Mouse (Mus musculus): ENCODE data around the gene Trpm3. TPM values are rescaled to one million over a fixed set of nuclear protein-coding genes. Genes with fewer than 3 reads are reported as not detected.
A peak's percentile ranks its signal among the peaks of the same experiment; 100 is the strongest.

The Trpm3 gene
- total RNA-seq, 2 experiments from 2014 or later = 0.07 TPM; not detected in 1

DNA sequence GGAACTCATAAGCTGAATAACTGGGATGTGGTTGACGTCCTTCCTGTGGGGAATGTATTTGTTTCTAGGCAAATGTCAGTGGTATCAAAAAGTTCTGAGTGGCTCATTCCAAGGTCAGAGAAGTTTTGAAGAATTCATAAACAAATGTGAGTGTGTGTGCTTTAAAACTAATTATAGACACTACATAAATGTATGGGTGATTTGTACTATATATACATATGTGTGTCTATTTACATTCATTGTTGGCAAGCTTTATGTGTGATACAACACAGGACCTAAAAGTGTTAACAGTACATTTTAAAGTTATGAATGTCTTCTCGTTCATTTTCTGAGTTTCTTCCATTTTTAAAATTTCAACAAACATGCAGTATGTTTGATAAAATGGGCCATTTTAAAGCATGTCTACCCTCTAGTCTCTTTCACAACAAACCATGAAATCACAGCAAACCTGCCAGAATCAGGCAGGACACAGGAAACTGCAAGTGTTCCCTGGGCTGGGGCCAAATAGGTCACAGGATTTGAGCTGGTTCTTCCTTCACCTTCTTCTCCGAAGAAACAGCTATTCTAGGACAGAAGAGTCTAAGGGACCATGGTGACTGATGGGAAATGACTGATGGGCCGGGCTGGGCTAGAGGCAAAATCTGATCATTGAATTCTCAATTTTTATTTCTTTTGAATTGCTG, 334.3 kb downstream of the Trpm3 start:
- no peak for ATAC-seq (replicated peaks; ENCODE audit: poor library complexity)

- ATAC-seq (replicated peaks; ENCODE audit: poor library complexity) = no peak
These were observed 339.6 kb downstream of the Trpm3 start for GRCm38 (mm10) chr19:22478295-22478989.

DNA sequence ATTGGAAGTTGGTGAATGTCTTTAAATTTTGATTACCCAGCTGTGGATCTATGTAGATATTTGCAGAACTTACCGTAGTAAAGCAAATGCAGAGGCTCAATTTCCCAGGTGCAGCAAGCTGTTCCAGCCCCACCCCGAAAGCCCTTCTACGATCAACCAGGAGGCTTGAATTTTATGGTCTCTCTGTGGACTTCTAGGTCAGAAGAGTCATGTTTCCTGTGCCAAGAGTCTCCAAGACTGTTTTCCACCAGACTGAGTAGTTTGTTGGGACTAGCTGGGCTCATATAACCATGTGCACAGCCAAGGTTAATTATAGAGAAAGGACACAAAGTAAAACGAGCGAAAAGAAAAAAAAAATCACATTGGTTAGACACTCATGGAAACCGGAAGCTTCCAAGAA, 364.6 kb downstream of the Trpm3 start:
- ATAC-seq (replicated peaks; ENCODE audit: poor library complexity) = no peak

GRCm38 (mm10) chr19:22518508-22518907, 379.7 kb downstream of the Trpm3 start:
- ATAC-seq (replicated peaks; ENCODE audit: poor library complexity) = no peak

- ATAC-seq (replicated peaks; ENCODE audit: poor library complexity) = no peak
These were observed 389.1 kb downstream of the Trpm3 start for GRCm38 (mm10) chr19:22527944-22528343.

DNA sequence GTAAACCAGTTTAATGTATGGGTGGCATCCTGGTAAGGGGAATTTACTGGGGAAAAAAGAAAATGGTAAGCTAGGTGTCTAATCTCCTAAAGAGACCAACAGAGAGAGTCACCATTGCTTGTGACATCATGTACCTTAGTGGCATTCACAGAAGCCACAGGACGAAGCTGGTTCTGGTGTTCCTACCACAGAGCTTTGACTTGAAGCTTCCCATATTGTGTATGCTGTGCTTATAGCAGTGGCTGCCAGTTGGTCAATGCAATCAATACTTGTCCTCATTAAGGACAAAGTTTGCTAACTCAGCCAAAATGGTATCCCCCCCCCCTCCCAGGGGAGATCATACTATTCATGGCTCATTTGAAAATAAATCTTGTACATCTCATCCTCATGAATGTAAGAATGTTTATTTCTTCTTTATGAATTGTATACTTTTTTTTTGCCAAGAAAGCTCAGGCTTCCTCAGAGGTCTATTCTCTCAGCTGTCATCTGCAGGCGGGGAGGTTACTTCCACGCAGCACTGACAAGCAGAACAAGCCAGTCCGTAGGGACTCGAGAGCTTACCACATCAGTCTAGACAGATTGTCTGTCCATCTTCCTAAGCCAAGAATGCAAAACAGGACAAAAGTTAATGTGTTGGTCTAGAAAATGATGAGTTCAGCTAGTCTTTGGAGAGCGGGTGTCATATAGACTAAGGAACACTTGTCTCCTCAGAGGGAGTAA, 404.3 kb downstream of the Trpm3 start:
- ATAC-seq (replicated peaks; ENCODE audit: poor library complexity) = no peak

DNA sequence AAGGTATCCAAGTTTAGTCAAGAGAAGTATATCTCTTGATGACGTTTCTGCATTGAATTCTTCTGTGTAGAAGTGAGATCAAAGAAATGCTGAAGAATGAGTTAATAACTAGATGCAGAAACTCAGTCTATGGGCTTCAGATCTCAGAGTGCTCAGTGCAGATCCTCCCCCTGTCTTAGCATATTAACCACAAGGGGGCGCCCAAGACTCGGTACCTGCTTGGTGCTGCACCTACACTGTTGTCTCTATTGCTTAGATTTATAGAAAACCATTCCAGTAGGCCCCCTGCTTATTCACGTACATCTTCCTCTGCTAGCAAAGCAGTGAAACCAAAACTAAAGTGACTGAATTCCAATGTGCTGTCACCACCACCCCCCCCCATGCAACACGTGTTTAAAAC, 413.3 kb downstream of the Trpm3 start:
- ATAC-seq (replicated peaks; ENCODE audit: poor library complexity) = peak; percentile 76

DNA sequence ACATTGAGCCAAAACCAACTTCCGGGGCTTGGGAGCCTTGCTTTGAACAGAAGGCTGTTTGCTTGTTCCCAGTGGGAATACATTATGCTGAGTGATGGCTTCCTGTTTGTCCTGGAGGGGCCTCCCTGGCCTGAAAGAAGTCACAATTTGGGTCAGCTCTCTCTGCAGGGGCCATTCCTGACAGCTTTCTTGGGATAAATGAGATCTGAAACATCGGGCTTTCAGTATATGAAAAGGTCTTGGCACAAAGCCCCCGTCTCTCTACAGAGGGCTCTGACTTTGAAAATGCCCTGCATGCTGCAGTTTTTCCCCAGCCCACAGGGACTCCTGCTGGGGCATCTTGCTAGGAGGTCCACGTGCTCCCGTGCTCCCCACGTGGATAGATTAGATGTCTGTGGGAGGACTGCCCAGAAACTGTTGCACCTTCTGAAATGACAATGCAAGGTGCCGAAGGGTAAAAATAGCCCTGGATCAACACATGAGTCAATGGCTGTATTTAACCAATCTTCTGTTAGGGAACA, 415.6 kb downstream of the Trpm3 start:
- ATAC-seq (replicated peaks; ENCODE audit: poor library complexity) = no peak

DNA sequence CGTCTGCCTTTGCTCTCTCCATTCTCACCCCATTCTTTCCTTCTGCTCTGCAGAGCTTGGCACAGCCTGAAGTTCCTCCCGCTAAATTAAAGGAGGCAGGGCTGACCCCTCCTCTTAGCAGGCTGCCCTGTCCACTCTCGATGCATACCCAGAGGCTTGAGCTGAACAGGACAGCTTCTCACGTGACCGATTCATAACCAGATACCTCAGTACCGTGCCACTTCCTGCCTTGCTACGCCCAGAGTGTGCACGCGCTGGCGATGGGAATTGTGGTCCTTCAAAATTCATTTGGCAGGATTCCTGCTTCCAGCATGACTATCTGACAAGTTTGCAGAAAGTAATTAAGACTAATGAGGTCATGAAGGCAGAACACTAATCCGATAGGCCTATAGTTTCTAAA, 433.6 kb downstream of the Trpm3 start:
- no peak for ATAC-seq (replicated peaks; ENCODE audit: poor library complexity)

DNA sequence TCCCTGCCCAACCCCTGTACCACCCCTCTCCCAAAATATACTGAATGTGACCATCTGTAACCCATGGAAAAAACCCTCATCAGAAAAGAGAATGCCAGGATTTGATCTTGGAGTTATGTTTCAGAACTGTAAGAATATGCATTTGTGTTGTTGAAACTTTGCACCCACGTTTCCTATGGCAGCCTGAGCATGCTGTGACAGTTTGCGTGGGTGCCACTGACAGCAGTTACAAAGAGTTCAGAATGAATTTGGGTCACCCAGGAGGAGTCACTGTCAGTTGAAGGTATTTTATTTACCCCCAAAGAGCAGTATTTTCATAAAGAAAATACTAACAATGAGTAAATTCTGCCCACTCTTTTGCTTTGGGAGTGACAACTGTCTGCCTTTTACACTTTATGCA, 434.0 kb downstream of the Trpm3 start:
- no peak for ATAC-seq (replicated peaks; ENCODE audit: poor library complexity)

DNA sequence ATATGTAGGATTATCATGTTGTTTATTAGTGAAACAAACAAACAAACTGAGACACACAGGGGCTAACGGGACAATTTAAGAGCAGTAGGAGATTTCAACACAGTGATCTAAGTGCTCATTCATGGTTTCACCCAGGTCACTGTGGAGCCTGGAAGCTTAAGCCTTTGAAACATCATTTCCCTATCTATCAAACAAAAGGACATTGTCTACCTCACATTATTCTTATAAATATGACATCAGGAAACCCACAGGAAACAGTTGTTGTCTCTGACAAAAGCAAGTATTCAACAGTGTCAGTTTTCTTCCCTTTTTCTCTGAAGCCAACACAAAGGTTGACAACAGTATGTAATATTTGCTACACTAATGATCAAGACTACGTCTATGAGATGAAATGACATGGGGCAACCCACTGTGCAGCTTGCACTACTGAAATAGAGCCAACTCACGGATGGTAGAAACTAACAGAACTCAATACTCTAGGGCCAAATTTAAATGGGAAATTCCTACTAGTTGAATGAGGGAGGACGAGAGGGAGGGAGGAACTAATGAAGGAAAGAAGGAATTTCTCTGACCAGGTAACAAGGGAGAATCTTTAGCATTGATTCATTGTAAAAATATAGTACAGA, 443.4 kb downstream of the Trpm3 start:
- peak; percentile 44 for ATAC-seq (replicated peaks; ENCODE audit: poor library complexity)

- peak; percentile 39; the same call in 1 of the 2 replicates for ATAC-seq (replicated peaks; ENCODE audit: poor library complexity)
These were observed 455.6 kb downstream of the Trpm3 start for GRCm38 (mm10) chr19:22594492-22594891.

DNA sequence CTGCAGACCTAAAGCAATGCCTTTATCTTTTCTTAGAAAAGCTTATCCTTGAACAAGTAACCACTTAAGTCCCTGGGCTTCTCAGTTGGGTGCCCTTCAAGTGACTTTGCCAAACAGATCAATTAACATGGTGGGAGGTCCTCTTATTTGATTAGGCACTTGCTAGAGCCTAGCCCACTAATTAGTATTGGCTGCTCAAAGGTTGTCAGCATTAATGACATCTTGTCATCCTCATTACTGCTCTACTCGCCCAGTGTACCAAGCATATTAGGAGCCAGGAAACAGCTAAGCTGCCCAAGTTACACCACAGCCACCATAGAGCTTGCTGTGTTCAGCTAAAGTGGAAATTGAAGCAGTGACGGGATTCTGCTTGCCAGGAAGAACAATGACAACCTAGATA, 456.4 kb downstream of the Trpm3 start:
- no peak for ATAC-seq (replicated peaks; ENCODE audit: poor library complexity)

DNA sequence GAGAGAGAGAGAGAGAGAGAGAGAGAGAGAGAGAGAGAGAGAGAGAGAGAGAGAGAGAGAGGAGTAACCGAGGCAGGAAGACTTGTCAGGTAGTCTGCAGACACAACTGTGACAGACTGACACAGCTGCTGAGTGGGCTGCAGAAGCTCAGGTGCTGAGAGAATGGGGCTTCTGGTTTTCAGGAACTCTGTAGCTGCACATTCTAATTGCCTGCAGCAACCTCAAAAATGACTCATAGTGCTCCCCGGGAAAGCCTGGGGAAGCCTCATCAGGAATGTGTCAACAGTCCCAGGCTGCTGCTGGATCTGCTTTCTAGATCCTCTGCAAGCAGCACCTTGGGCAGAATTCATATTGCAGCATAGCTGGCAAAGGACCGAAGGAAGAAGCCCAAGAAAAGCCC, 457.9 kb downstream of the Trpm3 start:
- ATAC-seq (replicated peaks; ENCODE audit: poor library complexity) = no peak

- peak; percentile 54 for ATAC-seq (replicated peaks; ENCODE audit: poor library complexity)
These were observed 465.5 kb downstream of the Trpm3 start for GRCm38 (mm10) chr19:22604322-22604721.

DNA sequence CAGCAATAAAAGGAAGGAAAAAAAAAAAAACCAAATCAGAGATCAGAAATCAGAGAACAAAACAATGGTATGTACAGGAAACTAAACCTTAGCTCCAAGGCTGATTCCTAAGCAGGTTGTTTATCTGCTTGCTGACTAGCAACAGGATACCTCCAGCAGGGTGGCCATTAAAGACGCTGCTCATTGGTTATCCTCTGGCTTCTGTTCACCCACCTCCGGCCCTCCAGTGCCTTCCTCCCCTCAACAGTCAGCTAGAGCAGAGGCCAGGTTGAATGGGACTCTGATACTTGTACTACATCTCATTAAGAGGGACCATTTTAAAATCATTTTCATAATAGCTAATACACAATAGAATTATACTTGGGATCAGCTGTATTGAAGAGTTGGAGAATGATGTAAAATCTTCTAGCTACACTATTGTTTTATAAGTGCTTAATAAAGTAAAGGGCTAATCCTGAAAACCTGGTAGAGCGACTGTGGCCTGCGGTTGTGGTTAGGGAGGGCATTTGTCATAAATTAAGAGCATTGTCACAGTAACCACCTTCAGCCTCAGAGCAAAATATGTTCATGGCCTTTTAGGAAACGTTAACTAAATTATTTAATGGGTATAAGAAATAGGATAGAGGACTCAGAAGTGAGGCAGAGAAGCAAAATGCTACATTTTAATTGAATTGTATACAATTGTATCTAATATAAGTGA, 469.3 kb downstream of the Trpm3 start:
- ATAC-seq (replicated peaks; ENCODE audit: poor library complexity) = peak; percentile 42; the same call in 1 of the 2 replicates

- no peak for ATAC-seq (replicated peaks; ENCODE audit: poor library complexity)
These were observed 472.8 kb downstream of the Trpm3 start for GRCm38 (mm10) chr19:22611621-22612020.

DNA sequence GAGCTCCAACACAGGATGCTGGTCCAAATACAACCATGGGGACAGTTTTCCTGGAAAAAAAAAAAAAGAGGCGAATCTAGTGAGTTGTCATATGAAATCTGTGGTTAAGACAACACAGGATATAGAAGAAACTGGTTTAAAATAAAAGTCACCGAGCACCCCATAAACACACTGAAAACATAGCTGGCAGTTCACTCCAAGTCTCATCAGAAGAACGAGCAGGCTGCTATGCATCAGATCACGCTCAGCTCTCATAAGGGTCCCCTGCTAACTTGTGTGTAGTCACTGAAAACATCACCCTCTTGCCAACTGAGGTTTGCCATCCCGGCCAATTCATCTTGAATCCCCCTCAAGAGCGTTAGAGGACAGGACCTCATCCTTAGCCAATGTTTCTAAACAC, 476.5 kb downstream of the Trpm3 start:
- no peak for ATAC-seq (replicated peaks; ENCODE audit: poor library complexity)

DNA sequence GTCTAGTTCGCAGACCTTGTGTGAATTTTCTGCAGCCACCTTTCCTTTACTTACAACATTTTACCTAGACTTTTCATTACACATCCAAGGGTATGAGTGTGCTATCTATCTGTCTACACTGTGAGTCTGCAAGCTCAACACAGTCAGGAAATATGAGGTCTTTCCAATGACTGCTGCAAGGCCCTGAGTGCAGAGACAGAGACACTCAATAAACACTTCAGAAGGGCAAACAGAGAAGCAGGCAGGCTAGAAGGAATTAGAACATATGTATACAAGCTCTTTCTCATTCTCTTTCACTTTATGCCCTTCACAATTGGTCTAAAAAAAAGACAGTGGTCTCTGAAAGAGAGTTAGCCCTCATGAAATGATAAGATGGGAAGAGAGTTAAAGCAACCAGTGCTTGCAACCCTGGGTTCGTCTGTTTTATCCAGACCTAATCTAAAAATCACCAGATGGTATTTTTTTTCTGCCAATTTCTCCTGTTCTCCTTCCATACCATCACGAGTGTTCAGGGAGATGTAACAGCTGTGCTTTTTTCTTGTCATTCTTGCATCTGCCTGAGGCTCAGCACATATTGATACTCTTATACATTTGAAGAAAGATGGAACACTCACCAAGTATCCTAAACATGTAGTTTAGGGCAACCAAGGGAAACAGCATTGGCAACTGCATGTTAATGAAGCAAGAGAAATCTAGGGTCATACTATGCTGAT, 486.1 kb downstream of the Trpm3 start:
- no peak for ATAC-seq (replicated peaks; ENCODE audit: poor library complexity)

- ATAC-seq (replicated peaks; ENCODE audit: poor library complexity) = no peak
These were observed 490.0 kb downstream of the Trpm3 start for GRCm38 (mm10) chr19:22628878-22629277.
